Mouse (Mus musculus) heart, adult 9 months (tissue): Measurements from ENCODE around the gene Wtip.
"Not testable (repeated sequence)": the region's sequence is repeated elsewhere in the genome, so short reads cannot be mapped to it uniquely, and the experiment has no call there.

Experiments
- DNase-seq, 2 experiments: peaks; one replicate each; pipeline ENCODE4 v3.0.0; 2022; ENCODE audit warnings: low spot score in 2 of 2

Gene Wtip

GRCm38 (mm10) chr7:34133117-34133762, at the start of gene Wtip:
Wtip (minus strand) TSS chr7:34133268.
- peak; percentile 79 to 81 for DNase-seq

DNA sequence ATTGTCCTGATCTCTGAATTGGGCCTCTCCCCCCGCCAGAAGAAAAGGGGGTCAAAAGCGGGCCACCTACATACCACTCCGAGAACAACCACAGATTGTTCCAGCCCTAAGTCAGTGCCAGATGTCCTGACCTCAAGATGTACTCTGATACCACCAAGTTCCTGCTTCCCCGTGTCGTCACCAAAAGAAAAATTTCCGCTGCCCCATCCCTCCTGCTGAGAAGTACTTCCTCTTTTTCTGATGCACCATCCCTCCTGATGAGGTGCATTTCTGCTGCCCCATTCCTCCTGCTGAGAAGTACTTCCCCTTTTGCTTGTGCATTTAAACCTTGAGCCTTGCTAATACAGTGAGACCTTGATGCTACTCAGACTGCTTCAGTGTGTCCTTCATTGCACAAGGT, 43.2 kb upstream of the Wtip start:
- not testable (repeated sequence) for DNase-seq

GRCm38 (mm10) chr7:34172251-34172650, 39.2 kb upstream of the Wtip start:
- DNase-seq, result no peak

DNA sequence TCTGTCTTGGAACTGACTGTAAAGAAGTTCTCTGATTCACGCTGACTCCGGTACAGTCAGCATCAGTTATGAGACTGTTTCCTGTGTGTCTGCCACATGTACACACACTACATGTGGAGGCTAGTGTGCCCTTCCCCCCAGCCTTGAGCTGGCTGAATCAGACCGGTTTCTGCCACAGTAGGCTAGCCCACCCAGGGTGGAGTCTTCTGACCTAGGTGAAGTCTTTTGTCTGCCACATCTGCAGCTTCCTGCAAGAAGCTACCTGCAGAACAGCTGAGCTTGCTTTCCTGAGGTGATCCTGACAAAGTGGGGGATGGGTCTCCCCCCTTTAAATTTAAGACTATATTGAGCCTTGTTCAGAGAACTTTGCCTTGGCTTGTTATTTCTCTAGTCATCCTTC, 36.4 kb upstream of the Wtip start, which contains the start of gene Uba2:
Gene Uba2, minus strand, starts transcription at position 146 of the 400 bp plus-strand sequence.
- DNase-seq, result no peak

DNA sequence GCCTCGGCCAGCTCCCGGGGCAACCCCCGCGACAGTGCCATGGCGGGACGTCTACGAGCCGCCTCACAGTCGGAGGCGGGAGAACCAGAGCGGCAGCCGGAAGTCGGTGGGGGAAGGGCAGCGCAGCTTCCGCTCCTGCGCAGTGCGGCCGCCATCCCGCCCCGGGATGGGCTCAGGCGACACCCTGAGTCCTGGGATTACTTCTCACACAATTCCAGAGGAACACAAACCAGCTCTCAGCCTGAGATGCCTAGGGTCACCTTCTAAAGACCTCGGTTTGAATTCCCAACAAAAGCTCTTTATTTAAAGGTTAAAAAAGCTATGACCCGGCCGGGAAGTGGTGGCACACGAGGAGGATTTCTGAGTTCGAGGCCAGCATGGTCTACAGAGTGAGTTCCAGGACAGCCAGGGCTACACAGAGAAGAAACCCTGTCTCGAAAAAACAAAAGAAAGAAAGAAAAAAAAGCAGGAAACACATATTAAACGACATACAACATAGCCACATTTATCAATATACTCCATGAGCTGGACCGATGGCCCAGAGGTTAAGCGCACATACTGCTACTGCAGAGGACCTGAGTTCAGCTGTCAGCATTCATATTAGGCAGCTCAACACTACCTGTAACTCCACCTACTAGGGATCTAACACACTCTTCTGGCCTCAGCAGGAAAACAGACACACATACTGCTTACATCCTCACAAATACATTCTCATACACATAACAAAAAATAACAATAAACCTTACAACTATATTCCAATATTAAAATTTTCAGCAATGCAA, 35.6 kb upstream of the Wtip start:
- peak; percentile 91 to 92 for DNase-seq

DNA sequence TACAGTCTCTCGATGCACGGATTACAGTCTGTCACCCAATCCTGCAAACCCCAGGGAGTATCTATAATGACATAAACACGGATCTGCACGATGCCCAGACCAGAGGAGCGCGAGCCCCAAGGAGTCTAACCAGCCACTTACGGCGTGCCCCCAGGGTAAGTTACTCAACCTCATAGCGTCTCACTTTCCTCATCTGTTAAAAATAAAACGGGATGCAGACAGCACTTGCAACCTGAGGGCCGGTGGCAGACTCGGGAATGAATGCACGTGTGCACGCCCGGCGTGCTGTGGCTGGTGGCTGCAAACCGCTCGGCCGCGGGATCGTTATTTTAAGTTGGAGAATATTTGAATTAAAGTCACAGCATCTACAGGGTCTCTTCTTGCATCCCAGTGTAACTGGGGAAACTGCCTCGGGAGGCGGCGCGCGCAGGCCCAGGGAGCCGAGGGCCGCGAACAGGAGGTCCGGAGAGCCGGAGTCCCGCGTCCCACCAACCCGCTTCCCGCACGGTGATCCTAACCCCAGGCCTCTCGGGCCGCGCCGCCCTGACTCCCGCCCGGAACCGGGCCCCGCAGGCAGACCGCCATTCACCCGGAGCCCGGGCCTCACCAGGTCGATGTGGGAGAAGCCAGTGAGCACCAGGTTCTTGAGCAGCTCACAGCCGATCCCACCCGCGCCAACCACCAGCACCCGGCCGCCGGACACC, 34.9 kb upstream of the Wtip start:
- peak in 1 of 2 experiments; percentile 10 for DNase-seq

- no peak for DNase-seq
These were observed 33.8 kb upstream of the Wtip start for GRCm38 (mm10) chr7:34166850-34167249.

DNA sequence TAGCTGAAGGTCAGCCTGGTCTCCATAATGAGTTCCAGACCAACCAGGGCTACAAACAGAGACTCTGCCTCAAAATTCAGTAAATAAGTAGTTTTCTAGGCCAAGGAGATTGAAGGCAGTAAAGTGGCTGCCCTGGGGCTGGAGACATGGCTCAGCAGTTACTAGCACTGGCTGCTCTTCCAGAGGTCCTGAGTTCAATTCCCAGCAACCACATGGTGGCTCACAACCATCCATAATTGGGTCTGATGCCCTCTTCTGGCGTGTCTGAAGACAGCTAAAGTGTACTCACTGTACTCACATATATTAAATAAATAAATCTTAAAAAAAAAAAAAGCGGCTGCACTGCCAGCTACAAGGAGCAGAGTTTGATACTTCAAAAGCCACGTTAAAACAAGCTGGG, 32.9 kb upstream of the Wtip start:
- no peak for DNase-seq

- DNase-seq, result no peak
These were observed 31.6 kb upstream of the Wtip start for GRCm38 (mm10) chr7:34164671-34165070.

DNA sequence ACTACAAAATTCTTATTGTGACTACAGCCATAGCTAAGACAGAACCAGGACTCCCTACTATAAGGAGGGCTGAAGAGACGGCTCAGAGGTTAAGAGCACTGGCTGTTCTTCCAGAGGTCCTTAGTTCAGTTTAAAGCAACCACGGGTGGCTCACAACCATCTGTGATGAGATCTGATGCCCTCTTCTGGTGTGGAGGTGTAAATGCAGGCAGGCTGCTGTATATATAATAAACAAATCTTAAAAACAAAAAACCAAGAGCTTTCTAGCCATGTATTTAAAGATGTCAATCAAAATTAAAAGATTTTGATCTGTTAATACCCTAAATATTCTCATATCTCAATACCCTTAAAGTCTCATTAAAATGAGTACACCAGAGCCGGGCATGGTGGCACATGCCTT, 26.1 kb upstream of the Wtip start:
- DNase-seq, result no peak

GRCm38 (mm10) chr7:34157994-34158393, 24.9 kb upstream of the Wtip start:
- DNase-seq, result no peak

- DNase-seq, result no peak
These were observed 14.1 kb upstream of the Wtip start for GRCm38 (mm10) chr7:34147193-34147592.

DNA sequence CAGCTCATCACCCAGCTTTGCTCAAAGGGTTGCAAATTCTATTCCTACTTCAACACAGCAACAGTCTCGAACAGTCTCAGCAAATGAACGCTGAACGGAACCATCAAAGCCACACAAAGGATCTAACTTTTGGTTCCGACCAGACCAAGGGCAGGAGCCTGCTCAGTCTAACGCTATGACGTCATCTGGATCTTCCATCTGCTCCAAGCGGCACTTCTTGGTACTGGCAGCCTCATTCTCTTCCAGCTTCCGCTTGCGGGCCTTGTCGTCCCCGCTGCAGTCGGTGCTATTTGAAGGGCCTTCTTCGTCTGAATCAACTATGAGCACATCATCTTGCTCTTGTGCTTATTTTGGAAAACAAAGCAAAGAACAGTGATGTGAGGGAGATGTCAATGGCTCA, 8.1 kb upstream of the Wtip start:
- no peak for DNase-seq

DNA sequence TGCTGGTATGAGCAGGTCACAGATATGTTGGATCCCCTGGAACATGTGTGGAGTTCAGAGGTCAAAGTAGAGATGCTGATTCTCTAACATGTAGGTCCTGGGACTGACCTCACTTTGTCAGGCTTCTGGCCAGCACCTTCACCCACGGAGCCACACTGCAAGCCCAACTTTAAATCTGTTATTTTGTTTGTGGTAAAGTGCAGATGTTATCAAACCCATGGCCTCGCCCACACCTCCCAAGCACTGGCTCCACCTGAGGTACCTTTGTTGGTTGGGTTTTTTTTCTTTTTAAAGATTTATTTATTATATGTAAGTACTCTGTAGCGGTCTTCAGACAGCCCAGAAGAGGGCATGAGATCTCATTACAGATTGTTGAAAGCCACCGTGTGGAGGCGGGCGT, 6.4 kb upstream of the Wtip start:
- no peak for DNase-seq

DNA sequence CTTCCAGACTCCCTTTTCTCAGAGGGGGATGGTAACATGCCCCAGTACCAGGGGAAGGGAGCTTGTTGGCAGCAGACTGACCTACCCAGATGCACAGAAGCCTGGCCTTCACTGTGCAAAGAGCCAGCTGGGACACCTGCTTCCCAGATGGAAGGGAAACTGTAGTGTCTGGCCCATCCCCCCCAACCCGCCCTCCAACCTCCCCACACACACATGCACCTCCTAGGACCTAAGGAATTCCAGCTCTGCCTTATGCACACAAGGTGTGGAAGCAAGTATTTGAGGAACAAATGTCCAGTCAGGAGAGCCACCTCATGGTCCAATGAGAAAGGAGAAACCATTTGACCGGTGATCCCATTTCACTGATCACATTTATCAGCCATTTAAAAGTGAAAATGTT, 1.3 kb upstream of the Wtip start:
- no peak for DNase-seq

- DNase-seq, result peak; percentile 8 to 23
These were observed 551 bp downstream of the Wtip start for GRCm38 (mm10) chr7:34132355-34133079.

- no peak for DNase-seq
These were observed 1.1 kb downstream of the Wtip start for GRCm38 (mm10) chr7:34131959-34132354.

DNA sequence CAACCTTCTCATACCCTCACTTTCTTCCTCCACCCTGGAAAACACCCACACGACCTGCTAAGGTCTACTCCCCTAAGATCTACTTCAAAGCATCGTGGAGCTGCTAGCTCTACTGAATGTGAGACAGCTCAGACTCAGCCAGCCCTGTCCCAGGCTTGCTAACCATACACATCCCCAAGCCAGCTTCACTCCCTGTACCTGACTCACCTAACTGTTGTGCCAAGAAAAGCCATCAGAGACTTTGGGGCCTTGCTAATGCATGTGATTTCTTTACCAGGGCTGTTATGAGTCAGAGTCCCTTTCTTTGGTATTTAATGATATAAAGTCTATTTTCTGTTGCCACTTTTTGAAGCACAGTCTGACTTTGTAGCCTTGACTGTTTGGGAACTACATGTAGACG, 1.9 kb downstream of the Wtip start:
- peak in 1 of 2 experiments; percentile 12 for DNase-seq

DNA sequence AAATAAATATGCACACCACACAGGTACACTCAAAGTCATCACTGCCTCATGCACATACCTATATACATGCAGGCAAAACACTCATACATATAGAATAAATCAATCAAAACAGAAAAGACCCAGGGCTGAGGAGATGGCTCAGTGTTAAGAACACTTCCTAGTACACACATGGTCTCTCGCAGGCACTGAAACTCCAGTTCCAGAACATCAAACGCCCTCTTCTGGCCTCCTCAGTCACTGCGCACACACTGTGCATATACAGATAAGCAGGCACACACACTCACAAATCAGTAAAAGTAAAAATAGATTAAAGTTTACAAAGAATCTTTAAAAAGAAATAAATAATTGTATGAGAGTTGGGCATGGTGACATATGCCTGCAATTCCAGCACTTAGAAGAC, 6.8 kb downstream of the Wtip start:
- DNase-seq, result no peak

GRCm38 (mm10) chr7:34125346-34125745, 7.7 kb downstream of the Wtip start:
- DNase-seq, result no peak

DNA sequence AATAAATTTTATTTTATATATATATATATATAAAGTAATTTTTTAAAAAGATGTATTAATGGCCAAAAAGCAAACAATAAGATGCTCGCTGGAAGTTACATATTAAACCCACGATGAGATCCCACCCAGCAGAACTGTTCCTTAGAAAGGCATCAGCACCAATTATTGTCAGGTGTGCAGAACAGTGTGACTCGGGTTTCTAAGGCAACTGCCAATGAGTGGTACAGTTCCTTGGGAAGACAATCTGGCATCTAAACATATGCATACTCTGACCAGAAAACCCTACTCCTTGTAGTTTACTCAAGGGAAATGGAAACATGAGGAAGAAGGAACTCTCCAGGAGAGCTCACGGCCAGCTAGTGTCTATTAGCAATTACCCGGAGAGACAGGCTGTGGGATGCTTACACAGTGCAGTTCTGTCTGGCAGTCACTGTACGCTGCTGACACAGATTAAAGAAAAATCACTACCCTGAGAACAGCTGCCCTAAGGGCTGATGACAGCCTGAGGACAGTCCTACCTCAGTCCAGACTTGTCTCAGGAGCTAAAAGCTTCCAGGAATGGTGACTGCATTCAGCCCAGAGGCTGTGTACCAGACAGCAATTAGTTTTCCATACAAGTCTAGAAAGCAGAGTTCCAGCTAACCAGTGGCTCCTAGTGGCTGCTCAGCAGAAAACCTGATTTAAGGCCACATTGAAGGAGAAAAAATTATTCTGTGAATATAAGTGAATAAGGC, 9.9 kb downstream of the Wtip start:
- no peak for DNase-seq
